Mouse (Mus musculus) intestine, embryonic 15.5 days (tissue): ENCODE data around the gene Wdr54. TPM values are rescaled to one million over a fixed set of nuclear protein-coding genes. Genes with fewer than 3 reads are reported as not detected.
A peak's percentile ranks its signal among the peaks of the same experiment; 100 is the strongest.

Experiments used
- ATAC-seq: fragments of 200-750 bp; cut with Nextera tagmentation; 2 replicates; pipeline ENCODE4 v1.8.0; 2017; ENCODE audit warnings: moderate TSS enrichment, moderate library complexity
- H3K27ac ChIP-seq: fragments of 300-500 bp; sonication (generic); 2 replicates; pipeline ENCODE4 v1.5.1; 2015; ENCODE audit warnings: mild to moderate bottlenecking, inconsistent platforms
- H3K27me3 ChIP-seq: fragments of 300-500 bp; sonication (generic); replicated peaks from 2 replicates; pipeline ENCODE4 v1.6.1; 2015; ENCODE audit warnings: inconsistent platforms
- H3K36me3 ChIP-seq: fragments of 300-500 bp; sonication (generic); 2 replicates; pipeline ENCODE4 v1.6.1; 2015; ENCODE audit warnings: inconsistent platforms
- H3K4me1 ChIP-seq: fragments of 300-500 bp; sonication (generic); replicated peaks from 2 replicates; pipeline ENCODE4 v1.6.1; 2015; ENCODE audit warnings: inconsistent platforms
- H3K4me2 ChIP-seq: fragments of 300-500 bp; sonication (generic); replicated peaks from 2 replicates; pipeline ENCODE4 v1.6.1; 2015; ENCODE audit warnings: mild to moderate bottlenecking, inconsistent platforms
- H3K4me3 ChIP-seq: fragments of 300-500 bp; sonication (generic); replicated peaks from 2 replicates; pipeline ENCODE4 v1.5.1; 2015; ENCODE audit warnings: inconsistent platforms
- H3K9ac ChIP-seq: fragments of 300-500 bp; sonication (generic); 2 replicates; pipeline ENCODE4 v1.6.1; 2015; ENCODE audit warnings: inconsistent platforms
- H3K9me3 ChIP-seq: fragments of 300-500 bp; sonication (generic); 2 replicates; pipeline ENCODE4 v1.6.1; 2016; ENCODE audit warnings: inconsistent platforms
- WGBS: fragments of 180-500 bp; shearing (Covaris S2); methylation state at CpG from one replicate; pipeline ENCODE4 v1.1.7; 2015; 5-methylcytosine and 5-hydroxymethylcytosine counted together
- polyA plus RNA-seq: library from polyadenylated mRNA; unstranded; fragments of >200 nt; fragmentation: Nextera tagmentation; extraction: Ambion mirVana; gene quantifications from 2 replicates; pipeline ENCODE4 v1.2.1, GENCODE M21; 2015

Gene Wdr54
- polyA plus RNA-seq, 1 experiment from 2014 or later: 3.9 TPM

DNA sequence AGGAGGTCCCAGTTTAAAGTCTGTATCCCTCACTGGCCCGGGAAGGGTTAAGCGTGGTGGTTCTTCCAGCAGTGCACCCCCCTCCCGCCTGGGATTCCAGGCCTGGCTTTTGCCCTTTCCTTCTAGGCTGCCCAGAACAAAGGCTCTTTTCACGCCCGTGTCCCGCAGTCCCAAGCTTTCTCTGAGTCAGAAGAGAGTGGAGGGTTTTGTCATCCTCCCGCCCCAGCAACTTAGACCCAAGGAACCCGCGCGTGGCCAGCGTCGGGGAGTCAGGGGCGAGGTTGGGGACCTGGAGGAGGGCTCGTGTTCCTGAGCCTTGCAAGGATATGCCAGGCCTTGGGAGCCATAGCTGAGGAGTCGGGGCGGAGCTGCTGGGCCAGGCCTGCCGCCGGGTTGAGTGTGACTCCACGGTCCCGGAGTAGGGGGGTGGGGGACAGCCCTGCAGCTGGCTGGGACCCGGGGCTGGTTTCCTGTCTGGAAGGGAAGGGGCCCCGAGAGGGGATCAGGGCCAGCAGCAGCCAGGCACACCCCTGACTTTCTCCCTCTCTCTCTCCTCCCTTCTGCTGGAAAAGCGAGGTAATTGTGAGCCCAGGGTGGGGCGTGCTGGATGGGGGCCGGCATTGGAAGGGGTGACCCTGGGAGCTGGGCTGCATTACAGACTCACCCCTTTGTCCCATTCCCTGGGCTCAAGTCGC, 19.2 kb downstream of the Wdr54 start:
- peak; percentile 80 for ATAC-seq
- peak overlapping the region; percentile 52 for H3K4me3 ChIP-seq
- H3K4me2 ChIP-seq: peak overlapping the region; percentile 75
- H3K4me1 ChIP-seq: peaks cover 43% of the 10 kb centered on the region
- H3K36me3 ChIP-seq: no peaks in the 10 kb centered on the region
- H3K9ac ChIP-seq: peak overlapping the region; percentile 76
- no peaks in the 10 kb centered on the region for H3K9me3 ChIP-seq
- peak overlapping the region; percentile 99 for H3K27ac ChIP-seq
- H3K27me3 ChIP-seq: no peaks in the 10 kb centered on the region
- under 1% methylated on average over 26 of the region's 26 CpGs for WGBS

- Histone ChIP-seq H3K9me3 (no peaks in the 10 kb centered on the region), H3K27ac (peak overlapping the region; percentile 99), H3K36me3 (no peaks in the 10 kb centered on the region), H3K9ac (peak overlapping the region; percentile 76), H3K4me3 (peak overlapping the region; percentile 52), H3K27me3 (no peaks in the 10 kb centered on the region), H3K4me2 (peak overlapping the region; percentile 75), H3K4me1 (peaks cover 37% of the 10 kb centered on the region)
- 10% methylated on average over 5 of the region's 5 CpGs for WGBS
- no peak for ATAC-seq
Measured at GRCm38 (mm10) chr6:83136291-83136880, 19.8 kb downstream of the Wdr54 start.

DNA sequence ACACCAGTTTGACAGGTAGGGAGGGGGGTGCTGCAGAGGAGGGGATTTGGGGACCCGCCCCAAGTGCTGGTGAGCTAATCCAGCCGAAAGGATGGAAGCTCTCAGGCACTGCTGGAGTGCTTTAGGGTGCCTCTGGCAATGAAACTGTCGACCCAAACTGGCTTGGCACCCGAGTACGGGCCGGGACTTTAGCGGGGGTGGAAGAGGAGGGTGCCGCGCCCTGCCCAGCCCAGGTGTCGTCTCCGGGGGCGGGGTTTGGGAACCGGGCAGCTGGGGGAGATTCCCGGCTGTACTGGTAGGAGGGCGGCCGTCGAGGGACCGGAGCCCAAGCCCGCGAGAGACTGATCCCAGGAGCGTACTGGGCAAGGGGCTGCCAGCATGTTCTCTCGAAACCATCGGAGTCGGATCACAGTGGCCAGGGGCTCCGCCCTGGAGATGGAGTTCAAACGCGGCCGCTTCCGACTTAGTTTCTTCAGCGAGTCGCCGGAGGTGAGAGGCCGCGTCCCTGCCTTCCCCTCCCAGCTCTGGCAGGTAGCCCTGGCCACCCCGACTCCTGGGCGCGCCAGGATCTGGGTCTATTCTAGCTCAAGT, 20.5 kb downstream of the Wdr54 start:
- peaks cover 37% of the 10 kb centered on the region for H3K4me1 ChIP-seq
- H3K27me3 ChIP-seq: no peaks in the 10 kb centered on the region
- H3K36me3 ChIP-seq: no peaks in the 10 kb centered on the region
- peak overlapping the region; percentile 52 for H3K4me3 ChIP-seq
- no peaks in the 10 kb centered on the region for H3K9me3 ChIP-seq
- H3K9ac ChIP-seq: peak overlapping the region; percentile 76
- ATAC-seq: no peak
- H3K4me2 ChIP-seq: peak overlapping the region; percentile 75
- H3K27ac ChIP-seq: peak overlapping the region; percentile 99; the same call in 1 of the 2 replicates
- WGBS: 5% methylated on average over 37 of the region's 37 CpGs

DNA sequence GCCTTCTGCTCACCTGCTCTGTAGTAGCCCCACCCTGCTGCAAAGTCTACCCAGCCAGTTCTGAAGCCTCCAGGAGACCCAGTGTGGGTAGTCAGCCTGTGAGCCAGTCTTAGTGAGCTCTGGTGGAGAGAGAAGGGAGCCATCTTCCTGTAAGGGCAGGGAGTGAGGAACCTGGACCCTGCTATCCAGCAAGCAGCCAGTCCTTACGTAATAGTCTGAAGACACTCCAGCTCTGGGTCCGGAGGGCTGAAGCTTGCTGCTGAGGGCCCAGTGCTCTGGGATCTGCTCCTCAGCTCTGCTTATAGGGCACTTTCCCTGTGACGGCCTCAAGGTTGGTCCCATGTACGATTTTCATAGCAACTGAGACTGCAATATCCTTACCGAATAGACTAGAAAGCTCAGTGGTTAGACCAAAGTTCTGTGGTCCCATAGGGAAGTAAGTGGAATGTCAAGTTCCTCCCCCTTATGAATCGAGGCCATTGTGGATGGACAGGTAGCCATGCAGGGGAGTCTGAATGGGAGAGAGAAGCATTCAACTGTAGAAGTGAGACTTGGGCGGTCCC, 21.2 kb downstream of the Wdr54 start, which contains the start of gene Rtkn:
Gene Rtkn, plus strand, starts transcription at position 513 of the 563 bp plus-strand sequence.
- Histone ChIP-seq H3K27me3 (no peaks in the 10 kb centered on the region), H3K9ac (peak within 1 kb of the TSS; percentile 76), H3K36me3 (no peaks in the 10 kb centered on the region), H3K4me1 (peaks cover 37% of the 10 kb centered on the region), H3K4me3 (peak within 1 kb of the TSS; percentile 52), H3K27ac (peak within 1 kb of the TSS; percentile 99), H3K9me3 (no peaks in the 10 kb centered on the region), H3K4me2 (peak within 1 kb of the TSS; percentile 75)
- WGBS: 59% methylated on average over 7 of the region's 7 CpGs
- ATAC-seq: no peak

DNA sequence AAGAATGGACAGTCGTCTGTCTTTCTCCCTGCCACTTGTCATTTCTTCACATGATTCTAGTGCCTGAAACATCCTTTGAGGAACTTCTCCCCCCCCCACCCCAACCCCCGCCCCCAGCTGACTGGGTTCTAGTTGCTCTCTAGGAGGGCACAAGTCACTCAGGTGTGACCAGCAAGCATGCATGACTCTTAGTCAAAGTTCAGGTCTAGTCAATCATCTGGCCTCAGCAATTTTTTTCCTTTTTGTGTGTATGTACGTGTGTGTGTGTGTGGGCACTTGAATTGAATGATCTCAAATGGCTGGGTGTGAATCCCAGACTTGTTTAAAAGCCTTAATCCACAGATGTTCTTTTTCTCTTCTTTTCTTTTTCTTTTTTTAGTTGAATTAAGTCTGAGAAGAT, 22.0 kb downstream of the Wdr54 start:
- H3K9me3 ChIP-seq: no peaks in the 10 kb centered on the region
- H3K4me3 ChIP-seq: no peak overlapping the region
- no peak overlapping the region for H3K27ac ChIP-seq
- H3K4me1 ChIP-seq: peaks cover 37% of the 10 kb centered on the region
- no peak overlapping the region for H3K4me2 ChIP-seq
- WGBS: 61% methylated on average over 3 of the region's 3 CpGs
- H3K36me3 ChIP-seq: no peaks in the 10 kb centered on the region
- no peak for ATAC-seq
- no peaks in the 10 kb centered on the region for H3K27me3 ChIP-seq
- no peak overlapping the region for H3K9ac ChIP-seq

DNA sequence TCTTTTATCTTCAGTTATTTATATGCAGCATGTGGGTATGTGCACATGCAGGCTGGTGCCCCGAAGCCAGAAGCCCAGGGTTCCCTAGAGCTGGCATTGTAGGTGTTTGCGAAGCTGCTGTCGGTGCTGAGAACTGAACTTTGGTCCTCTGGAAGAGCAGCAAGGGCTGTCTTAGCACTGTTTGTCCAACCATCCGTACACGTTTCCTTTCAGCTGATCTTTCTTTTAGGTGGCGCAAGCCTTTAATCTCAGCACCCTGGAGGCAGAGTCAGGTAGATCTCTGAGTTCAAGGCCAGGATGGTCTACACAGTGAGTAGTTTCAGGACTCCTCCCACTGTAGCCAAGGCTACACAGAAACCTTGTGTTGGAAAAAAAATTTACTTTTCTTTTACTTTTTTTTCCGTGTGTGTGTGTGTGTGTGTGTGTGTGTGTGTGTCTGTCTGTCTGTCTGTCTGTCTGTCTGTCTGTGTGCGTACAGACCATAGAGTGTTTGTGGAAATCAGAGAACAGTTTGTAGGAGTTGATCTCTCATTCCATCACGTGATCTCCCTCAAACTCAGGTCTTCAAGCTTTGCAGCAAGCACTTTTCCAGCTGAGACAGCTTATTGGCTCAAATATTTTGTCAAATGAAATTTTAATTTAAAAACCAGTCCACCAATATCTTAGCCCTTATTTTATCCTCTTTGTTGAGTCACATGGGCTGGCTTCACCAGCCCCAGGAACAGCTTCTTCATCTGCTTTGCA, 23.8 kb downstream of the Wdr54 start:
- no peak overlapping the region for H3K4me2 ChIP-seq
- no peak for ATAC-seq
- H3K4me3 ChIP-seq: no peak overlapping the region
- no peak overlapping the region for H3K9ac ChIP-seq
- H3K36me3 ChIP-seq: no peaks in the 10 kb centered on the region
- no peaks in the 10 kb centered on the region for H3K27me3 ChIP-seq
- no peaks in the 10 kb centered on the region for H3K9me3 ChIP-seq
- peak overlapping the region; percentile 85 for H3K27ac ChIP-seq
- peaks cover 23% of the 10 kb centered on the region for H3K4me1 ChIP-seq
- 71% methylated on average over 9 of the region's 9 CpGs for WGBS

GRCm38 (mm10) chr6:83131469-83132034, 24.6 kb downstream of the Wdr54 start:
- Histone ChIP-seq H3K4me3 (no peak overlapping the region), H3K36me3 (no peaks in the 10 kb centered on the region), H3K9me3 (no peaks in the 10 kb centered on the region), H3K27me3 (no peaks in the 10 kb centered on the region), H3K27ac (peak overlapping the region; percentile 85), H3K9ac (no peak overlapping the region), H3K4me1 (peaks cover 21% of the 10 kb centered on the region), H3K4me2 (peak overlapping the region; percentile 47)
- ATAC-seq: peak; percentile 74
- 46% methylated on average over 6 of the region's 6 CpGs for WGBS

- Histone ChIP-seq H3K27ac (no peak overlapping the region), H3K9ac (no peak overlapping the region), H3K27me3 (no peaks in the 10 kb centered on the region), H3K36me3 (no peaks in the 10 kb centered on the region), H3K9me3 (no peaks in the 10 kb centered on the region), H3K4me1 (peaks cover 14% of the 10 kb centered on the region), H3K4me2 (no peak overlapping the region), H3K4me3 (no peak overlapping the region)
- no peak for ATAC-seq
- 96% methylated on average over 5 of the region's 5 CpGs for WGBS
Measured at GRCm38 (mm10) chr6:83127419-83127818, 28.8 kb downstream of the Wdr54 start.

DNA sequence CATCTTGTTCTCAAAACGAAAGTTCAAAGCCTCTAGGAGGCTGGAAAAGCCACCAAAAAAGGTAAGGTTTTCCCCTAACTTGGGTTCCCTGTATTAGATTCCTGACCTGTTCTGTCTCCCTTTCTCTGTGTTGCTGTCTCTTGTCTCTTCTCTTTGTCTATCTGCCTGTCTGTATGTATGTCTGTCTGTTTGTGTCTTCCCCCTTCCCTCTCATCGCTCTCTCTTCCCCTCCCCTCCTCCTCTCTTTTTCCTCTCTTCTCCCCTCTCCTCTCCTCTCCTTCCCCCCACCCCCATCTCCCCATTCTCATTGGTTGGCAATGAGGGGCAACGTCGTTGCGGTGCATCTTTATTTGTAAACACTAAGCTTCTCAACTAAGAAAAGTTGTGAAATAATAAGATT, 30.9 kb downstream of the Wdr54 start, which contains the start of gene Ino80b:
Gene Ino80b, minus strand, starts transcription at position 101 of the 400 bp plus-strand sequence.
- H3K4me2 ChIP-seq: peak within 1 kb of the TSS; percentile 89
- H3K9ac ChIP-seq: peak within 1 kb of the TSS; percentile 71
- H3K27me3 ChIP-seq: no peaks in the 10 kb centered on the region
- WGBS: 18% methylated on average over 5 of the region's 5 CpGs
- no peaks in the 10 kb centered on the region for H3K9me3 ChIP-seq
- H3K36me3 ChIP-seq: no peaks in the 10 kb centered on the region
- H3K4me3 ChIP-seq: peak within 1 kb of the TSS; percentile 72
- peaks cover 25% of the 10 kb centered on the region for H3K4me1 ChIP-seq
- H3K27ac ChIP-seq: no peak within 1 kb of the TSS
- ATAC-seq: no peak

- Histone ChIP-seq H3K4me3 (peak overlapping the region; percentile 72), H3K4me2 (peak overlapping the region; percentile 89), H3K27ac (no peak overlapping the region), H3K27me3 (no peaks in the 10 kb centered on the region), H3K9me3 (no peaks in the 10 kb centered on the region), H3K36me3 (no peaks in the 10 kb centered on the region), H3K4me1 (peaks cover 30% of the 10 kb centered on the region), H3K9ac (peak overlapping the region; percentile 71)
- under 1% methylated on average over 30 of the region's 30 CpGs for WGBS
- ATAC-seq: peak; percentile 21
Measured at GRCm38 (mm10) chr6:83124851-83125312, 31.3 kb downstream of the Wdr54 start.

GRCm38 (mm10) chr6:83122961-83123360, 33.2 kb downstream of the Wdr54 start:
- ATAC-seq: no peak
- H3K36me3 ChIP-seq: peaks cover 13% of the 10 kb centered on the region
- H3K27me3 ChIP-seq: no peaks in the 10 kb centered on the region
- H3K4me2 ChIP-seq: peak overlapping the region; percentile 98
- WGBS: 87% methylated on average over 5 of the region's 5 CpGs
- no peak overlapping the region for H3K27ac ChIP-seq
- H3K9me3 ChIP-seq: no peaks in the 10 kb centered on the region
- H3K4me1 ChIP-seq: peaks cover 40% of the 10 kb centered on the region
- 0 out of 2 replicates have a peak overlapping the region, but pooled peaks have one; percentile 4 for H3K4me3 ChIP-seq
- no peak overlapping the region for H3K9ac ChIP-seq
